Mouse (Mus musculus) thymus, postnatal 36 days (tissue): ENCODE data around the gene Hist2h2be.

Experiments
- DNase-seq, 2 experiments: peaks; one replicate each; pipeline ENCODE4 v3.0.0; 2022; ENCODE audit warnings: mixed read lengths in 2 of 2

Gene Hist2h2be

GRCm38 (mm10) chr3:96262979-96263550 is 42.1 kb downstream of the Hist2h2be start, which contains the start of gene Hist2h4:
Hist2h4 (minus strand) TSS chr3:96263311.
- DNase-seq = peak; percentile 93

- DNase-seq = peak; percentile 56 to 60
Observed at GRCm38 (mm10) chr3:96263558-96264403, 42.9 kb downstream of the Hist2h2be start.

- peak in 1 of 2 experiments; percentile 27 for DNase-seq
Observed at GRCm38 (mm10) chr3:96264404-96264949, 43.6 kb downstream of the Hist2h2be start.

- DNase-seq = no peak
Observed at GRCm38 (mm10) chr3:96266132-96266710, 45.3 kb downstream of the Hist2h2be start.

GRCm38 (mm10) chr3:96267541-96267940 is 46.6 kb downstream of the Hist2h2be start:
- no peak for DNase-seq

GRCm38 (mm10) chr3:96268051-96268775 is 47.3 kb downstream of the Hist2h2be start, which contains the start of gene Hist2h3b:
Hist2h3b (plus strand) TSS chr3:96268654.
- DNase-seq = peak; percentile 79 to 82

GRCm38 (mm10) chr3:96268776-96269378 is 48.0 kb downstream of the Hist2h2be start:
- peak; percentile 44 to 53 for DNase-seq

GRCm38 (mm10) chr3:96269511-96270474 is 48.9 kb downstream of the Hist2h2be start, which contains the start of gene Hist2h2bb:
Hist2h2bb (plus strand) TSS chr3:96269752.
- DNase-seq = peak; percentile 90 to 93
